Mouse (Mus musculus): ENCODE results near the gene Ahctf1.
"Not testable (repeated sequence)": the region's sequence is repeated elsewhere in the genome, so short reads cannot be mapped to it uniquely, and the experiment has no call there.

Gene Ahctf1

DNA sequence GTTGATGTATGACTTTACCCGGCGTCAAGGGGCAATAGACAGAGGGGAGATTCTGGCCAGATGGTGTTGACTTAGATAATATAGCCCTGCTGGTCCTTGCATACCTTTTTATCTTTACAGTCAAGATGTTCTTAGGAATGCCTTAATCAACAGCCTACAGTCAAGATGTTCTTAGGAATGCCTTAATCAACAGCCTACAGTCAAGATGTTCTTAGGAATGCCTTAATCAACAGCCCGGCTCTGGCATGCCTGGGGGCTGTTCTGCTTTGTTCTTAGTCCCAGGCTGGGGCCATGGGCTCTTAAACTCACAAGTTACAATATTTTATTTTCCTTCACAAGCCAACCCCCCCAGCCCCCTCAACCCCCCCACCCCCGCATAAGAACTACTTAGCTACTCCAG is 88.2 kb downstream of the Ahctf1 start:
- DNase-seq (ENCODE audit: low read depth, low spot score): not testable (repeated sequence)

DNA sequence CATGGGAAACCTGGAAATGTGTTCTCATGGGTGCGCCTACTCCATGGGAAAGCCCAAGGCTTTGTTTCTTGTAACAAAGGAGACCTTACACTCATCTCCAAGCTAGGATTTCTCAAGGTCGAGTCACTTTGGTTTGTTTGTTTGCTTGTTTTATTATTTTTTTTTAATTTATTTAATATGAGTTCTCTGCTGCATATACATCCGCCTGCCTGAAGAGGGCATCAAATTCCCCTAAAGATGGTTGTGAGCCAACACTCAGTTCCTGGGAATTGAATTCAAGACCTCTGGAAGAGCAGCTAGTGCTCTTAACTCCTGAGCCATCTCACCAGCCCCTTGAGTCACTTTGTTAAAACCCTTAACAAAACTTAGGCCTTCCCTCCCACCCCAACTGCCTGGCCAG is 90.1 kb downstream of the Ahctf1 start:
- DNase-seq (ENCODE audit: low read depth, low spot score): no peak

DNA sequence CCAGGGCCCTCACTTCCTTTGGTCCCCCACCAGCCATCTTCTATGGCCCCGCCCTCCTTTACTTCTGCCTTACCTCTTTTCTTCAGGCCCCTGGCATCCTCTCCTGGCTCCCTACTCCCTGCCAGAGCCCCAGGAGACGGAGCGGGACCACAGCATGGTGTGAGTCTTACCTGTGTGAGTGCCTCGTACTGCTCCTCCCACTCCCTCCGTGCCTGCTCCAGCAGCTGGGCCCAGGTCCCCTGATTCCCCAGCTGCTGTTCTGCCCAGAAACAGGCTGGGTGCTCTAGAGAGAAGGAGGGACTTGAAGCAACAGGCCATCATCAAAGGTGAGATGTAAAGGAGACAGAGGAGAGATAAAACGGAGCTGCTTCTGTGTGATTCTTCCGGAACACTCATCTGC is 90.8 kb downstream of the Ahctf1 start:
- DNase-seq (ENCODE audit: low read depth, low spot score): no peak

DNA sequence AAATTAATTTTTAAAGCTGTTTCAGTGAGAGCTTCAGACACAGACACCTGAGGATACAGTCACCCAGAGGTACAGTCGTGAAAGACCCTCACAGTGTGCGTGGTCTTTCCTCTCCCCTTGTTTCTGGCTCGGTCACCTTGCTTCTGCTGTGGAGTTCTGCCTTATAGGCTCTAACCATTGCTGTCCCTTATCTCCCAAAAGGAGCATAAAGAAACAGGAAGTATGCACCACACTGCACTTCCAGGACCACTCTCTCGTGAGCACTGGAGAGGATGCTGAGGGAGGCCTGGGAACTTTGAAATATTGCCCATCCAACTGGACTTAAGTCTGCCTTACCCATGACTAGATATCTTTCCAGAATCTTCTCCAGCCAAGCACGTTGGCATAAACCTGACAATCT is 92.7 kb downstream of the Ahctf1 start:
- no peak for DNase-seq (ENCODE audit: low read depth, low spot score)

DNA sequence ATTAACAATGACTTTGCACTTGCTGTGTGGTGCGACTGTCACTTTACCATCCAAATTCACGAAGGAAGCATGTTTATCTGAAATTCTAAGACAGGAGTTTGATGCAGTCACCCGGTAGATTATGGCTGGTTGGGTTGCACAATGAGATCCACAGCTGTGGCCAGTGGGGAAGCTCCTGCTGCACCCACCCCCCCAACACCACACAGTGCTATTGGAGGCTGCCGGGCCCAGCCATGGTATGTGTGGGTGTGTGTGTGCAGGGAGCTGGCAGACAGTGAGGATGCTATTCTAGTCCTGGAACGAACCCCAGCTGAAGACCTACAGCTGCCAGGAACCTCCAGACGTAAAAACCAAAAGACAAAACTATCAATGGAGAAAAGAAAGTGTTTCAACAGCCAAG is 94.1 kb downstream of the Ahctf1 start:
- DNase-seq (ENCODE audit: low read depth, low spot score): no peak

DNA sequence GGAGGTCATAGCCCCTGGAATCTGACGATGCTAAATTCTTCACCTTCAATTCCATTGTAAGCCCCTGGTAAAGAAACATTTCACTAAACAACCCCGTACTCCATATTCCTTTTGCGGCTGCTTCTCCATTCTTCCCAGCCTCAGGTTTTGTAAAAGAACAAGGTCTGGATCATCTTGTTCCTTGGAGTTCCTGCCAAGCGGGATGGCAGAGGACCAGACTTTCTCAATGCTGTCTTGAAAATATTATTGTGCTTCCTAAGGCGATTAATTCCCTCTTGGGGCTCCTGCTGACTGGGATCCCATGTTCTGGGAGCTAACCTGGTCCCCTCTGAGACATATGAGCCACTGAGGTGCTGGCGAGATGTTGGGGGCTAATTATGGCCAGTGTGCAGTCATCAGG is 98.3 kb downstream of the Ahctf1 start:
- DNase-seq (ENCODE audit: low read depth, low spot score): no peak

DNA sequence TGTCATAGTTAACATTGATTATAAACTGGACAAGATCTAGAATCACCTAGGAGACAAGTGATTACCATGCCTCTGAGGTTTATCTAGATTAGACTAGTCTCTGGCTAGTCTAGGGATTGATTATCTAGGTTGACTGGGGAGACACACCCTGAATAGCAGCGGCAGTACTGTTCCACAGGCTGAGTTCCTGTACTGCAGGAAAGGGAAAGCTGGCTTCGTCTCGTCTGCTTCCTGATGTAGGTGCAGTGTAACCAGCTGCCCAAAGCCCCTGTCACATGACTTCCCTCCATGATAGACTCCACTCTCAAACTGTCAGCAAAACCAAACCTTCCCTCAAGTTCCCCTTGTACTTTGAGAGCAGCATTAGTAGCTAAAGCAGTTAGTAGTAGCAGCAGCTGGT is 99.3 kb downstream of the Ahctf1 start:
- DNase-seq (ENCODE audit: low read depth, low spot score): no peak
